Mouse (Mus musculus): ENCODE measurements around the gene Rai14.

GRCm38 (mm10) chr15:10616001-10616400, 98.4 kb downstream of the Rai14 start:
- TF ChIP-seq POLR2A (IDR thresholded peaks at IDR 0.05; ENCODE audit: insufficient read depth, low read depth, low read length) (no peak), CTCF (IDR thresholded peaks at IDR 0.05; ENCODE audit: insufficient read depth, low read depth, low read length) (no peak)

All from olfactory bulb, adult 2 months (tissue).